Mouse (Mus musculus): ENCODE results near the gene A630023A22Rik.

Gene A630023A22Rik

GRCm38 (mm10) chr14:34086806-34087205, 15.7 kb downstream of the A630023A22Rik start:
- no peak for DNase-seq (ENCODE audit: low spot score in 2 of 2)

- no peak for DNase-seq (ENCODE audit: low spot score in 2 of 2)
Observed at GRCm38 (mm10) chr14:34085731-34086130, 16.8 kb downstream of the A630023A22Rik start, which contains the start of gene Anxa8. Gene Anxa8, plus strand, starts transcription at chr14:34085981.

GRCm38 (mm10) chr14:34080321-34080997, 22.1 kb downstream of the A630023A22Rik start:
- peak; percentile 73 to 87 for DNase-seq (ENCODE audit: low spot score in 2 of 2)

- DNase-seq (ENCODE audit: low spot score in 2 of 2), result no peak
Observed at GRCm38 (mm10) chr14:34078293-34078692, 24.3 kb downstream of the A630023A22Rik start.

GRCm38 (mm10) chr14:34077222-34077621, 25.3 kb downstream of the A630023A22Rik start:
- no peak for DNase-seq (ENCODE audit: low spot score in 2 of 2)

- no peak for DNase-seq (ENCODE audit: low spot score in 2 of 2)
Observed at GRCm38 (mm10) chr14:34075346-34075745, 27.2 kb downstream of the A630023A22Rik start.

GRCm38 (mm10) chr14:34071665-34072064, 30.9 kb downstream of the A630023A22Rik start:
- DNase-seq (ENCODE audit: low spot score in 2 of 2), result no peak

GRCm38 (mm10) chr14:34052516-34052915, 50.0 kb downstream of the A630023A22Rik start, which contains the start of gene Antxrl:
Gene Antxrl, plus strand, starts transcription at chr14:34052707.
- no peak for DNase-seq (ENCODE audit: low spot score in 2 of 2)

GRCm38 (mm10) chr14:34050101-34050779, 52.3 kb downstream of the A630023A22Rik start:
- DNase-seq (ENCODE audit: low spot score in 2 of 2), result no peak

GRCm38 (mm10) chr14:34043341-34043740, 59.2 kb downstream of the A630023A22Rik start:
- no peak for DNase-seq (ENCODE audit: low spot score in 2 of 2)

GRCm38 (mm10) chr14:34041241-34041640, 61.3 kb downstream of the A630023A22Rik start:
- no peak for DNase-seq (ENCODE audit: low spot score in 2 of 2)

- DNase-seq (ENCODE audit: low spot score in 2 of 2), result no peak
Observed at GRCm38 (mm10) chr14:34033841-34034610, 68.5 kb downstream of the A630023A22Rik start.

- no peak for DNase-seq (ENCODE audit: low spot score in 2 of 2)
Observed at GRCm38 (mm10) chr14:34026710-34027109, 75.8 kb downstream of the A630023A22Rik start.

GRCm38 (mm10) chr14:34016938-34017337, 85.6 kb downstream of the A630023A22Rik start:
- no peak for DNase-seq (ENCODE audit: low spot score in 2 of 2)

- no peak for DNase-seq (ENCODE audit: low spot score in 2 of 2)
Observed at GRCm38 (mm10) chr14:34016381-34016780, 86.2 kb downstream of the A630023A22Rik start, which contains the start of gene Gm5460. Gene Gm5460, plus strand, starts transcription at chr14:34016758.

- no peak for DNase-seq (ENCODE audit: low spot score in 2 of 2)
Observed at GRCm38 (mm10) chr14:34015063-34015462, 87.5 kb downstream of the A630023A22Rik start, which contains the start of gene Gm30083. Gene Gm30083, minus strand, starts transcription at chr14:34015182.

GRCm38 (mm10) chr14:34002358-34002757, 100.2 kb downstream of the A630023A22Rik start:
- DNase-seq (ENCODE audit: low spot score in 2 of 2), result no peak

GRCm38 (mm10) chr14:34001445-34001844, 101.1 kb downstream of the A630023A22Rik start:
- no peak for DNase-seq (ENCODE audit: low spot score in 2 of 2)
